Mouse (Mus musculus) frontal cortex, adult (tissue): ENCODE results near the gene Zan.
"Not testable (repeated sequence)": the region's sequence is repeated elsewhere in the genome, so short reads cannot be mapped to it uniquely, and the experiment has no call there.

ENCODE experiments used
- ATAC-seq: cut with Nextera tagmentation; 2 replicates; pipeline ENCODE4 v1.9.2; 2017; ENCODE audit warnings: mild to moderate bottlenecking, moderate library complexity, mixed read lengths; ENCODE audit not compliant: low TSS enrichment

Gene Zan

GRCm38 (mm10) chr5:137501709-137502666 lies 25.1 kb upstream of the Zan start, which contains the start of gene Pop7:
Gene Pop7 (minus strand): TSS chr5:137502518.
- ATAC-seq: peak; percentile 90

- no peak for ATAC-seq
These were observed 23.3 kb upstream of the Zan start for GRCm38 (mm10) chr5:137500186-137500585.

GRCm38 (mm10) chr5:137493831-137494230 lies 17.0 kb upstream of the Zan start:
- ATAC-seq: no peak

GRCm38 (mm10) chr5:137491559-137491958 lies 14.7 kb upstream of the Zan start:
- no peak for ATAC-seq

GRCm38 (mm10) chr5:137487616-137488015 lies 10.8 kb upstream of the Zan start:
- no peak for ATAC-seq

- no peak for ATAC-seq
These were observed 8.9 kb upstream of the Zan start for GRCm38 (mm10) chr5:137485851-137486155.

- ATAC-seq: no peak
These were observed 8.4 kb upstream of the Zan start for GRCm38 (mm10) chr5:137485071-137485850.

- no peak for ATAC-seq
These were observed 5.0 kb upstream of the Zan start for GRCm38 (mm10) chr5:137481897-137482296.

GRCm38 (mm10) chr5:137481138-137481537 lies 4.3 kb upstream of the Zan start:
- no peak for ATAC-seq

- ATAC-seq: no peak
These were observed 2.5 kb downstream of the Zan start for GRCm38 (mm10) chr5:137474351-137474750.

GRCm38 (mm10) chr5:137472252-137472904 lies 4.5 kb downstream of the Zan start:
- ATAC-seq: no peak

- no peak for ATAC-seq
These were observed 9.9 kb downstream of the Zan start for GRCm38 (mm10) chr5:137466946-137467345.

- no peak for ATAC-seq
These were observed 11.8 kb downstream of the Zan start for GRCm38 (mm10) chr5:137465049-137465448.

- ATAC-seq: no peak
These were observed 20.8 kb downstream of the Zan start for GRCm38 (mm10) chr5:137455866-137456591.

GRCm38 (mm10) chr5:137455206-137455605 lies 21.7 kb downstream of the Zan start:
- ATAC-seq: no peak

GRCm38 (mm10) chr5:137445536-137445935 lies 31.3 kb downstream of the Zan start:
- ATAC-seq: no peak

- no peak for ATAC-seq
These were observed 36.5 kb downstream of the Zan start for GRCm38 (mm10) chr5:137440216-137440855.

- ATAC-seq: no peak
These were observed 43.0 kb downstream of the Zan start for GRCm38 (mm10) chr5:137433889-137434288.

- ATAC-seq: not testable (repeated sequence)
These were observed 46.5 kb downstream of the Zan start for GRCm38 (mm10) chr5:137430402-137430801.

- ATAC-seq: no peak
These were observed 51.2 kb downstream of the Zan start for GRCm38 (mm10) chr5:137425648-137426047.

- no peak for ATAC-seq
These were observed 57.0 kb downstream of the Zan start for GRCm38 (mm10) chr5:137419841-137420240.
